Mouse (Mus musculus) small intestine, adult 2 months (tissue): ENCODE results near the gene Phlpp2.

Source experiments
- CTCF ChIP-seq: fragments of 200-500 bp; IDR thresholded peaks from 2 replicates; pipeline ENCODE4 v1.5.1; 2012; ENCODE audit warnings: low read depth, mild to moderate bottlenecking, control low read depth, inconsistent platforms, low read length, moderate library complexity, mixed read lengths; ENCODE audit not compliant: insufficient replicate concordance, insufficient read length; ENCODE audit errors: extremely low read depth
- POLR2A ChIP-seq: fragments of 200-500 bp; IDR thresholded peaks from 2 replicates; pipeline ENCODE4 v1.6.1; 2012; ENCODE audit warnings: low read depth, mild to moderate bottlenecking, control low read depth, inconsistent platforms, low read length, moderate library complexity

GRCm38 (mm10) chr8:109890794-109891585, 22.6 kb downstream of the Phlpp2 start:
- TF ChIP-seq CTCF (no peak), POLR2A (no peak)
